Comparison of ENCODE assay signal across 9 mouse cellular contexts in the genomic region with DNA sequence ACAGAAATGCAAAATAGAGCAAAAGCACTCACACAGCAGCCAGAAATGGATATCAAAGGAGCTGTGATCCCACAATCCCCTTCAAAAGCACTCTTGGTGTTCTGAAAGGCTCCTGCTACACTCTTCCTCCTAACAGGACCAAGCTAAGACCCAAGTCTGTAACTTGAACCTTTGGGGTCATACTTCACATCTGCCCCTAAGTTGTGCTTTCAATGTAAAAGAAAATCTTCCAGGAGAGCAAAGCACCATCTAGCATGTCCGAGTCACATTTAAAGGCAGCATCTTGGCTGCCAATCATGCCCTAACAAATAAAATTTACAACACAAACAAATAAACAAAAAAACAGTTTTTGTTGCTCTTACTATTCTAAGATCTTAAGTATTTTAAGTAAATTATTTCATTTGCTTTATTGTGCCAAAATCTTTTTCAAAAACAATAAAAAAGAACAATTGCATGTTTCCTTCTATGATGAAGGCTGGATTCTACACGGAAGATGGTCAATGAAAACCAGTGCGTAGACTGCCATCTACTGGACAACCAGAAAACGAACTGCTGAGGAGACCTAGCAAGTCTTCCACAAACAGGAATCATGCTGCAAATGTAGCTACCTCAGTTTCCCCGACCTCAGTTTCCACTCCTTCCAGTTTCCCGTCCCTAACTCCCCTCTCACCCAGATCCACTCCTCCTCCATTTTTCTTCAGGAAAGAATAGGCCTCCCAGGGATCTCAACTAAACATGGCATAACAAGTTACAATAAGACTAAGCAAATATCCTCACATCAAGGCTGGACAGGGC. TPM values are rescaled to one million over a fixed set of nuclear protein-coding genes. Genes with fewer than 3 reads are reported as not detected.
DNase-seq lines count a peak whose midpoint lies in the region; ATAC-seq and TF ChIP-seq lines count a peak whose summit lies in the region.
"Had no signal": no experiment of that assay in that cellular context is flagged by ENCODE, and none has a peak within 500 bp of the region (broad histone marks: within the 10 kb centered on the region; RNA-seq: fewer than 3 reads in every experiment).

No protein-coding gene starts in this region.

- no peaks in the 10 kb centered on the region for H3K9me3 ChIP-seq in embryonic facial prominence, embryonic 10.5 days
- H3K9me3 ChIP-seq in hindbrain, postnatal 0 days (ENCODE audit: low read length) = no peaks in the 10 kb centered on the region
- H3K9me3 ChIP-seq: limb, embryonic 15.5 days had no signal

- no peak overlapping the region for H3K4me3 ChIP-seq in gastrocnemius, adult 2 months
- no peak overlapping the region for H3K4me3 ChIP-seq in embryonic facial prominence, embryonic 10.5 days
- no peak overlapping the region for H3K4me3 ChIP-seq in hindbrain, postnatal 0 days (ENCODE audit: low read length)
- H3K4me3 ChIP-seq in lung, adult 2 months (replicated peaks; ENCODE audit: extremely low read depth, low read depth, low read length) = no peak overlapping the region
- H3K4me3 ChIP-seq: limb, embryonic 15.5 days had no signal

- peak; percentile 35 for DNase-seq in gastrocnemius, adult 2 months
- no peak for DNase-seq in gastrocnemius, adult 8-10 months (ENCODE audit: low spot score in 2 of 2)
- peak; percentile 90 for DNase-seq in 3T3-L1 (ENCODE audit: low read depth, low spot score)
- peak; percentile 36 for DNase-seq in adrenal gland, postnatal 10 days
- DNase-seq in embryonic facial prominence, embryonic 10.5 days (ENCODE audit: low spot score) = peak; percentile 32
- peak; percentile 83 for DNase-seq in hindbrain, postnatal 0 days (ENCODE audit: low spot score)
- peak; percentile 31 for DNase-seq in lung, adult 2 months
- DNase-seq in retina, postnatal 7 days (ENCODE audit: low read depth, low spot score) = peak; percentile 50

- no peak overlapping the region for H3K9ac ChIP-seq in hindbrain, postnatal 0 days (replicated peaks; ENCODE audit: low read length)
- H3K9ac ChIP-seq: limb, embryonic 15.5 days had no signal

- TF ChIP-seq CTCF in gastrocnemius, adult 2 months (IDR thresholded peaks at IDR 0.05) = peak; percentile 85
- peak; percentile 86 for TF ChIP-seq CTCF in hindbrain, postnatal 0 days (IDR thresholded peaks at IDR 0.05; ENCODE audit: low read depth)
- peak; percentile 52 for TF ChIP-seq CTCF in lung, adult 2 months (IDR thresholded peaks at IDR 0.05; ENCODE audit: insufficient read depth, low read length)

- TF ChIP-seq POLR2A in lung, adult 2 months (IDR thresholded peaks at IDR 0.05; ENCODE audit: borderline replicate concordance, extremely low read depth, low read depth, low read length) = no peak

- H3K27ac ChIP-seq in gastrocnemius, adult 2 months = peak overlapping the region; percentile 64
- no peak overlapping the region for H3K27ac ChIP-seq in embryonic facial prominence, embryonic 10.5 days (replicated peaks)
- H3K27ac ChIP-seq in hindbrain, postnatal 0 days = no peak overlapping the region
- H3K27ac ChIP-seq: limb, embryonic 15.5 days had no signal

- H3K27me3 ChIP-seq in embryonic facial prominence, embryonic 10.5 days (replicated peaks; ENCODE audit: low read depth, poor library complexity, severe bottlenecking) = no peaks in the 10 kb centered on the region
- H3K27me3 ChIP-seq in hindbrain, postnatal 0 days (ENCODE audit: insufficient read depth, low read length) = no peaks in the 10 kb centered on the region
- H3K27me3 ChIP-seq: limb, embryonic 15.5 days had no signal

- H3K4me2 ChIP-seq in hindbrain, postnatal 0 days (ENCODE audit: low read depth, low read length) = no peak overlapping the region
- H3K4me2 ChIP-seq: limb, embryonic 15.5 days had no signal

- intact Hi-C loops in gastrocnemius, adult 2 months (cut with DNase I) = loop anchor here (1.0 to 5.0 kb wide), 4 partner anchors 21 to 332 kb away; partner anchors contain the start of gene Cav1

- H3K36me3 ChIP-seq in embryonic facial prominence, embryonic 10.5 days (replicated peaks) = no peaks in the 10 kb centered on the region
- H3K36me3 ChIP-seq in hindbrain, postnatal 0 days (ENCODE audit: insufficient read depth, low read length) = no peaks in the 10 kb centered on the region
- H3K36me3 ChIP-seq: limb, embryonic 15.5 days had no signal

- WGBS in embryonic facial prominence, embryonic 10.5 days = 18% methylated on average over 6 of the region's 6 CpGs
- WGBS in hindbrain, postnatal 0 days = 15% methylated on average over 6 of the region's 6 CpGs
- 10% methylated on average over 6 of the region's 6 CpGs for WGBS in lung, adult 2 months

- no peaks in the 10 kb centered on the region for H3K4me1 ChIP-seq in embryonic facial prominence, embryonic 10.5 days
- no peaks in the 10 kb centered on the region for H3K4me1 ChIP-seq in hindbrain, postnatal 0 days (ENCODE audit: insufficient read depth, low read length)
- peaks cover 4% of the 10 kb centered on the region; the same call in 1 of the 2 replicates for H3K4me1 ChIP-seq in lung, adult 2 months (ENCODE audit: control insufficient read depth, insufficient read depth, low read length)
- H3K4me1 ChIP-seq: limb, embryonic 15.5 days had no signal

- ATAC-seq in hindbrain, postnatal 0 days = peak; percentile 66; the same call in 1 of the 2 replicates

RNA-seq across cellular contexts. Expression of gene Cav1, which starts 53.0 kb away (rescaled TPM):
- total RNA-seq in gastrocnemius, adult 2 months (2021) = 100 to 1,000 TPM in 1 of 2 experiments, 10 to 100 TPM in 1; 82.9 to 125 TPM
- 100 to 1,000 TPM in 1 of 4 experiments, 10 to 100 TPM in 3; 58.0 to 113 (median 69.8) TPM for total RNA-seq in gastrocnemius, adult 8-10 months (2022)
- total RNA-seq in adrenal gland, postnatal 10 days (2021) = 100 to 1,000 TPM; 503 to 507 TPM
- 6.0 and 7.9 TPM in 2 replicates for polyA plus RNA-seq in embryonic facial prominence, embryonic 10.5 days (2016; fragmentation: Nextera tagmentation; extraction: Ambion mirVana)
- total RNA-seq in hindbrain, postnatal 0 days (2014; rRNA removed) = 32.6 and 73.3 TPM in 2 replicates
- polyA plus RNA-seq in hindbrain, postnatal 0 days (2015; fragmentation: Nextera tagmentation; extraction: Ambion mirVana) = 26.1 and 27.0 TPM in 2 replicates
- polyA plus RNA-seq in lung, adult 2 months (2012; rRNA removed) = 1,746 and 2,229 TPM in 2 replicates

Comparison
In these comparisons a context has a peak if more than half of its experiments do, and no peak if none do; other contexts are left out.
1. DNase-seq: peak in gastrocnemius, adult 2 months (single experiment), 3T3-L1 (single experiment), adrenal gland, postnatal 10 days (single experiment), embryonic facial prominence, embryonic 10.5 days (single experiment), hindbrain, postnatal 0 days (single experiment), lung, adult 2 months (single experiment) and retina, postnatal 7 days (single experiment); none in gastrocnemius, adult 8-10 months (0 of 2).
2. Peak in every context shown above with its lines, with median percentiles within 50 percentile points of each other: CTCF ChIP-seq.